Comparison of ENCODE assay signal across 8 mouse cellular contexts in genomic region chr2:104027458-104028138, GRCm38 (mm10). TPM values are rescaled to one million over a fixed set of nuclear protein-coding genes. Genes with fewer than 3 reads are reported as not detected.
DNase-seq lines count a peak whose midpoint lies in the region; ATAC-seq and TF ChIP-seq lines count a peak whose summit lies in the region.

Fbxo3 (plus strand) TSS chr2:104027721.

- intact Hi-C loops in gastrocnemius, adult 2 months (cut with DNase I), result loop anchor here (10.0 kb wide), 1 partner anchor 1623 kb away; the partner anchor contains the start of gene Trim44

- peak within 1 kb of the TSS; percentile 63 for H3K4me2 ChIP-seq in hindbrain, embryonic 16.5 days (ENCODE audit: low read length)

- H3K27ac ChIP-seq in gastrocnemius, adult 2 months, result peak within 1 kb of the TSS; percentile 95
- peak within 1 kb of the TSS; percentile 83 for H3K27ac ChIP-seq in hindbrain, embryonic 16.5 days (ENCODE audit: low read depth, low read length)

- peak within 1 kb of the TSS; percentile 90 for H3K4me3 ChIP-seq in gastrocnemius, adult 2 months
- peak within 1 kb of the TSS; percentile 95 for H3K4me3 ChIP-seq in hindbrain, embryonic 16.5 days (ENCODE audit: low read length)

- peak within 1 kb of the TSS; percentile 97 for H3K9ac ChIP-seq in hindbrain, embryonic 16.5 days (ENCODE audit: low read depth, low read length)

- TF ChIP-seq CTCF in gastrocnemius, adult 2 months (IDR thresholded peaks at IDR 0.05), result peak; percentile 67

- peak; percentile 86 for DNase-seq in T-cell, adult 2 months (ENCODE audit: low spot score)
- DNase-seq in cerebellum, postnatal 4 days (ENCODE audit: low spot score in 2 of 2), result peak; percentile 57 to 85
- DNase-seq in gastrocnemius, adult 2 months, result peak; percentile 91
- peak; percentile 68 to 85 for DNase-seq in left cerebral cortex, adult 18-20 months (ENCODE audit: low spot score in 2 of 2)
- peak; percentile 91 to 93 for DNase-seq in lung, postnatal 4 days
- peak; percentile 87 for DNase-seq in retina, postnatal 1 day
- peak; percentile 77 to 79 for DNase-seq in urinary bladder, adult 18-20 months (ENCODE audit: low spot score in 2 of 2)

- peaks cover 12% of the 10 kb centered on the region for H3K4me1 ChIP-seq in hindbrain, embryonic 16.5 days (ENCODE audit: control insufficient read depth, insufficient read depth, low read depth, low read length)

- H3K27me3 ChIP-seq in hindbrain, embryonic 16.5 days (replicated peaks; ENCODE audit: control insufficient read depth, insufficient read depth, low read length), result no peaks in the 10 kb centered on the region

- ATAC-seq in hindbrain, embryonic 16.5 days, result peak; percentile 97

- WGBS in hindbrain, embryonic 16.5 days, result 1% methylated on average over 40 of the region's 44 CpGs

- no peaks in the 10 kb centered on the region; the same call in 1 of the 2 replicates for H3K36me3 ChIP-seq in hindbrain, embryonic 16.5 days (ENCODE audit: control insufficient read depth, insufficient read depth, low read length)

- H3K9me3 ChIP-seq in hindbrain, embryonic 16.5 days (ENCODE audit: control insufficient read depth, low read length), result no peaks in the 10 kb centered on the region

RNA-seq across cellular contexts. Expression of gene Fbxo3, which starts in this region (rescaled TPM):
- total RNA-seq in gastrocnemius, adult 2 months (2021), result 10 to 100 TPM; 47.5 to 53.9 TPM
- polyA plus RNA-seq in hindbrain, embryonic 16.5 days (2015; fragmentation: Nextera tagmentation; extraction: Ambion mirVana), result 74.0 and 77.8 TPM in 2 replicates
- 10 to 100 TPM; 58.5 to 59.6 TPM for total RNA-seq in left cerebral cortex, adult 18-20 months (2021)

Comparison
In these comparisons a context has a peak if more than half of its experiments do, and no peak if none do; other contexts are left out.
1. Peak in every context shown above with its lines: DNase-seq, ATAC-seq, H3K4me3 ChIP-seq and H3K27ac ChIP-seq.